Mouse (Mus musculus) embryonic facial prominence, embryonic 11.5 days (tissue): Measurements from ENCODE around the gene Scarb1. TPM values are rescaled to one million over a fixed set of nuclear protein-coding genes. Genes with fewer than 3 reads are reported as not detected.
A peak's percentile ranks its signal among the peaks of the same experiment; 100 is the strongest.

Experiments
- ATAC-seq: fragments of 200-750 bp; cut with Nextera tagmentation; replicated peaks from 2 replicates; pipeline ENCODE4 v1.8.0; 2017; ENCODE audit warnings: low read depth; ENCODE audit not compliant: insufficient number of reproducible peaks, low FRiP score, low TSS enrichment
- DNase-seq: peaks from one replicate; pipeline ENCODE4 v3.0.0-alpha.2; 2015; ENCODE audit warnings: low spot score
- H3K27ac ChIP-seq: fragments of 300-500 bp; sonication (generic); replicated peaks from 2 replicates; pipeline ENCODE4 v1.5.1; 2014; ENCODE audit warnings: mild to moderate bottlenecking, low read depth, low read length, control low read depth
- H3K27me3 ChIP-seq: fragments of 300-500 bp; sonication (generic); 2 replicates; pipeline ENCODE4 v1.6.1; 2014; ENCODE audit warnings: mild to moderate bottlenecking, low read length, moderate library complexity, mixed read lengths; ENCODE audit not compliant: control insufficient read depth, insufficient read depth
- H3K36me3 ChIP-seq: fragments of 300-500 bp; sonication (generic); replicated peaks from 2 replicates; pipeline ENCODE4 v1.6.1; 2014; ENCODE audit warnings: low read depth, mild to moderate bottlenecking, low read length, moderate library complexity, mixed read lengths; ENCODE audit not compliant: control insufficient read depth, insufficient read depth
- H3K4me1 ChIP-seq: fragments of 300-500 bp; sonication (generic); 2 replicates; pipeline ENCODE4 v1.6.1; 2014; ENCODE audit warnings: low read length, mixed read lengths; ENCODE audit not compliant: control insufficient read depth, insufficient read depth
- H3K4me2 ChIP-seq: fragments of 300-500 bp; sonication (generic); 2 replicates; pipeline ENCODE4 v1.6.1; 2014; ENCODE audit warnings: low read depth, mild to moderate bottlenecking, control low read depth, low read length, moderate library complexity
- H3K4me3 ChIP-seq: fragments of 300-500 bp; sonication (generic); 2 replicates; pipeline ENCODE4 v1.5.1; 2014; ENCODE audit warnings: low read depth, low read length, control low read depth
- H3K9ac ChIP-seq: fragments of 300-500 bp; sonication (generic); replicated peaks from 2 replicates; pipeline ENCODE4 v1.6.1; 2014; ENCODE audit warnings: mild to moderate bottlenecking, control low read depth, low read length
- H3K9me3 ChIP-seq: fragments of 300-500 bp; sonication (generic); replicated peaks from 2 replicates; pipeline ENCODE4 v1.6.1; 2016; ENCODE audit warnings: mild to moderate bottlenecking, low read length, inconsistent platforms, mixed read lengths; ENCODE audit not compliant: control insufficient read depth
- WGBS: fragments of 180-500 bp; shearing (Covaris S2); extraction: QIAGEN DNeasy Blood & Tissue Kit; methylation state at CpG from one replicate; pipeline ENCODE4 v1.1.7; 2014; 5-methylcytosine and 5-hydroxymethylcytosine counted together
- polyA plus RNA-seq: library from polyadenylated mRNA; unstranded; fragments of >200 nt; fragmentation: Nextera tagmentation; extraction: Ambion mirVana; gene quantifications from 2 replicates; pipeline ENCODE4 v1.2.1, GENCODE M21; 2014

Gene Scarb1
- polyA plus RNA-seq, 1 experiment from 2014 or later: 22.7 TPM

- ATAC-seq: no peak
- no peaks in the 10 kb centered on the region for H3K27me3 ChIP-seq
- no peaks in the 10 kb centered on the region for H3K36me3 ChIP-seq
- H3K27ac ChIP-seq: no peak overlapping the region
- H3K4me1 ChIP-seq: peaks cover 3% of the 10 kb centered on the region
- no peak overlapping the region for H3K4me3 ChIP-seq
- peak; percentile 49 for DNase-seq
- no peak overlapping the region for H3K4me2 ChIP-seq
- no peak overlapping the region for H3K9ac ChIP-seq
- WGBS: 14% methylated on average over 6 of the region's 6 CpGs
- H3K9me3 ChIP-seq: no peaks in the 10 kb centered on the region
Measured at GRCm38 (mm10) chr5:125240124-125240781, 100.6 kb downstream of the Scarb1 start.

GRCm38 (mm10) chr5:125235874-125236273 is 105.0 kb downstream of the Scarb1 start:
- no peak overlapping the region for H3K9ac ChIP-seq
- H3K9me3 ChIP-seq: no peaks in the 10 kb centered on the region
- no peak for DNase-seq
- WGBS: 75% methylated on average over 6 of the region's 6 CpGs
- H3K4me3 ChIP-seq: no peak overlapping the region
- H3K36me3 ChIP-seq: no peaks in the 10 kb centered on the region
- no peaks in the 10 kb centered on the region for H3K27me3 ChIP-seq
- H3K4me1 ChIP-seq: no peaks in the 10 kb centered on the region
- H3K4me2 ChIP-seq: no peak overlapping the region
- no peak overlapping the region for H3K27ac ChIP-seq
- ATAC-seq: no peak

- Histone ChIP-seq H3K36me3 (no peaks in the 10 kb centered on the region), H3K27me3 (no peaks in the 10 kb centered on the region), H3K4me1 (no peaks in the 10 kb centered on the region), H3K9ac (no peak overlapping the region), H3K27ac (no peak overlapping the region), H3K9me3 (no peaks in the 10 kb centered on the region), H3K4me3 (no peak overlapping the region), H3K4me2 (no peak overlapping the region)
- DNase-seq: no peak
- WGBS: 91% methylated on average over 3 of the region's 3 CpGs
- no peak for ATAC-seq
Measured at GRCm38 (mm10) chr5:125235398-125235797, 105.5 kb downstream of the Scarb1 start.

- Histone ChIP-seq H3K9me3 (no peaks in the 10 kb centered on the region), H3K36me3 (no peaks in the 10 kb centered on the region), H3K4me1 (no peaks in the 10 kb centered on the region), H3K4me2 (no peak overlapping the region), H3K4me3 (no peak overlapping the region), H3K27me3 (no peaks in the 10 kb centered on the region), H3K9ac (no peak overlapping the region), H3K27ac (no peak overlapping the region)
- WGBS: 71% methylated on average over 8 of the region's 8 CpGs
- DNase-seq (no peak), ATAC-seq (no peak)
Measured at GRCm38 (mm10) chr5:125234399-125234798, 106.5 kb downstream of the Scarb1 start.

- H3K9me3 ChIP-seq: no peaks in the 10 kb centered on the region
- no peak overlapping the region for H3K4me2 ChIP-seq
Measured at GRCm38 (mm10) chr5:125233478-125233877, 107.4 kb downstream of the Scarb1 start.

GRCm38 (mm10) chr5:125232443-125232979 is 108.4 kb downstream of the Scarb1 start:
- no peak overlapping the region for H3K4me2 ChIP-seq
- no peak for ATAC-seq
- 0 out of 2 replicates have a peak, but pooled peaks cover 3% of the 10 kb centered on the region for H3K9me3 ChIP-seq
- H3K36me3 ChIP-seq: no peaks in the 10 kb centered on the region
- H3K4me1 ChIP-seq: no peaks in the 10 kb centered on the region
- WGBS: 80% methylated on average over 7 of the region's 7 CpGs
- H3K27me3 ChIP-seq: no peaks in the 10 kb centered on the region
- H3K4me3 ChIP-seq: no peak overlapping the region
- H3K27ac ChIP-seq: no peak overlapping the region
- no peak overlapping the region for H3K9ac ChIP-seq
- DNase-seq: no peak

More at GRCm38 (mm10) chr5:125233478-125233877, 107.4 kb downstream of the Scarb1 start:
- Histone ChIP-seq H3K27me3 (no peaks in the 10 kb centered on the region), H3K27ac (no peak overlapping the region), H3K36me3 (no peaks in the 10 kb centered on the region), H3K9ac (no peak overlapping the region), H3K4me3 (no peak overlapping the region), H3K4me1 (no peaks in the 10 kb centered on the region)
- ATAC-seq (no peak), DNase-seq (no peak)
- 94% methylated on average over 1 of the region's 1 CpGs for WGBS

GRCm38 (mm10) chr5:125230463-125230862 is 110.4 kb downstream of the Scarb1 start:
- no peak overlapping the region for H3K27ac ChIP-seq

GRCm38 (mm10) chr5:125229097-125229496 is 111.8 kb downstream of the Scarb1 start:
- WGBS: 75% methylated on average over 2 of the region's 2 CpGs
- no peak for ATAC-seq
- Histone ChIP-seq H3K4me2 (no peak overlapping the region), H3K9me3 (0 out of 2 replicates have a peak, but pooled peaks cover 3% of the 10 kb centered on the region), H3K9ac (no peak overlapping the region), H3K36me3 (no peaks in the 10 kb centered on the region), H3K27ac (no peak overlapping the region), H3K27me3 (no peaks in the 10 kb centered on the region), H3K4me3 (no peak overlapping the region), H3K4me1 (no peaks in the 10 kb centered on the region)
- no peak for DNase-seq

More at GRCm38 (mm10) chr5:125230463-125230862, 110.4 kb downstream of the Scarb1 start:
- no peaks in the 10 kb centered on the region for H3K36me3 ChIP-seq
- no peak overlapping the region for H3K9ac ChIP-seq
- no peak overlapping the region for H3K4me2 ChIP-seq
- no peak overlapping the region for H3K4me3 ChIP-seq
- ATAC-seq: no peak
- no peaks in the 10 kb centered on the region for H3K4me1 ChIP-seq
- DNase-seq: no peak
- WGBS: 83% methylated on average over 5 of the region's 5 CpGs
- 0 out of 2 replicates have a peak, but pooled peaks cover 3% of the 10 kb centered on the region for H3K9me3 ChIP-seq
- no peaks in the 10 kb centered on the region for H3K27me3 ChIP-seq
